Mouse (Mus musculus) large intestine, adult 2 months (tissue): Measurements from ENCODE around the gene Gzmm. TPM values are rescaled to one million over a fixed set of nuclear protein-coding genes. Genes with fewer than 3 reads are reported as not detected.
"Not testable (repeated sequence)": the region's sequence is repeated elsewhere in the genome, so short reads cannot be mapped to it uniquely, and the experiment has no call there.

Experiments used
- DNase-seq: peaks from one replicate; pipeline ENCODE4 v3.0.0-alpha.2; 2012; ENCODE audit warnings: low read depth, low spot score
- WGBS: fragments of 180-500 bp; shearing (Covaris S2); methylation state at CpG from one replicate; pipeline ENCODE4 v1.1.7; 2018; 5-methylcytosine and 5-hydroxymethylcytosine counted together
- polyA plus RNA-seq: library from polyadenylated mRNA; depleted of rRNA; stranded (reverse); fragments of >200 nt; gene quantifications from 2 replicates; pipeline ENCODE4 v1.2.3, GENCODE M21; 2012

Gzmm gene
- polyA plus RNA-seq, 1 experiment: 0.88 TPM

GRCm38 (mm10) chr10:79697916-79698315 is 9.1 kb downstream of the Gzmm start:
- no peak for DNase-seq
- WGBS: 11% methylated on average over 6 of the region's 6 CpGs

GRCm38 (mm10) chr10:79698459-79698858 is 9.6 kb downstream of the Gzmm start:
- DNase-seq: no peak
- 84% methylated on average over 6 of the region's 6 CpGs for WGBS

GRCm38 (mm10) chr10:79700676-79701075 is 11.9 kb downstream of the Gzmm start:
- DNase-seq: no peak
- 30% methylated on average over 7 of the region's 7 CpGs for whole genome bisulfite sequencing

- DNase-seq: no peak
- 27% methylated on average over 10 of the region's 10 CpGs for WGBS
These were observed 12.8 kb downstream of the Gzmm start for GRCm38 (mm10) chr10:79701443-79702129.

GRCm38 (mm10) chr10:79702970-79703369 is 14.2 kb downstream of the Gzmm start:
- WGBS: 68% methylated on average over 4 of the region's 4 CpGs

GRCm38 (mm10) chr10:79703541-79703940 is 14.7 kb downstream of the Gzmm start:
- WGBS: 79% methylated on average over 10 of the region's 10 CpGs
- no peak for DNase-seq

More at GRCm38 (mm10) chr10:79702970-79703369, 14.2 kb downstream of the Gzmm start:
- not testable (repeated sequence) for DNase-seq

GRCm38 (mm10) chr10:79704065-79704969 is 15.5 kb downstream of the Gzmm start, which contains the start of gene Bsg:
Gene Bsg (plus strand): TSS chr10:79704491.
- DNase-seq: peak; percentile 95
- under 1% methylated on average over 65 of the region's 65 CpGs for WGBS

GRCm38 (mm10) chr10:79704970-79705360 is 16.1 kb downstream of the Gzmm start:
- DNase-seq: no peak
- WGBS: under 1% methylated on average over 10 of the region's 10 CpGs

GRCm38 (mm10) chr10:79705951-79706350 is 17.1 kb downstream of the Gzmm start:
- no peak for DNase-seq
- WGBS: 55% methylated on average over 5 of the region's 5 CpGs

GRCm38 (mm10) chr10:79706406-79707094 is 17.7 kb downstream of the Gzmm start:
- 39% methylated on average over 5 of the region's 5 CpGs for WGBS
- DNase-seq: no peak

GRCm38 (mm10) chr10:79707162-79707561 is 18.3 kb downstream of the Gzmm start:
- WGBS: 60% methylated on average over 1 of the region's 1 CpGs
- no peak for DNase-seq

- 29% methylated on average over 4 of the region's 4 CpGs for WGBS
- DNase-seq: no peak
These were observed 18.9 kb downstream of the Gzmm start for GRCm38 (mm10) chr10:79707759-79708158.

- WGBS: 83% methylated on average over 21 of the region's 21 CpGs
- DNase-seq: no peak
These were observed 19.8 kb downstream of the Gzmm start for GRCm38 (mm10) chr10:79708668-79709067.

GRCm38 (mm10) chr10:79709307-79709706 is 20.5 kb downstream of the Gzmm start:
- no peak for DNase-seq
- WGBS: 75% methylated on average over 7 of the region's 7 CpGs

GRCm38 (mm10) chr10:79712029-79712428 is 23.2 kb downstream of the Gzmm start:
- 69% methylated on average over 1 of the region's 1 CpGs for WGBS
- no peak for DNase-seq

- no peak for DNase-seq
- 12% methylated on average over 6 of the region's 6 CpGs for WGBS
These were observed 23.8 kb downstream of the Gzmm start for GRCm38 (mm10) chr10:79712499-79713126.

- no peak for DNase-seq
- WGBS: 26% methylated on average over 1 of the region's 1 CpGs
These were observed 24.3 kb downstream of the Gzmm start for GRCm38 (mm10) chr10:79713163-79713562.

- WGBS: 56% methylated on average over 4 of the region's 4 CpGs
- DNase-seq: no peak
These were observed 26.2 kb downstream of the Gzmm start for GRCm38 (mm10) chr10:79714996-79715395.

GRCm38 (mm10) chr10:79716254-79716987 is 27.6 kb downstream of the Gzmm start, which contains the start of gene Hcn2:
Gene Hcn2 (plus strand): TSS chr10:79716634.
- no peak for DNase-seq
- 1% methylated on average over 80 of the region's 91 CpGs for WGBS
